Mouse (Mus musculus) left cerebral cortex, postnatal 4 days (tissue): ENCODE results near the gene Pcbp2. TPM values are rescaled to one million over a fixed set of nuclear protein-coding genes. Genes with fewer than 3 reads are reported as not detected.

Experiments used
- DNase-seq: peaks from one replicate; pipeline ENCODE4 v3.0.0-alpha.2; 2022
- intact Hi-C: fragments of 180-260 bp; cut with DNase I; formaldehyde crosslinking; loops from one replicate; pipeline ENCODE4 v1.15.1; 2025
- total RNA-seq, 2 experiments: library from RNA; stranded (reverse); gene quantifications; 2 replicates each; pipeline ENCODE4 v1.2.3; 2021

The Pcbp2 gene
- total RNA-seq, 2 experiments from 2014 or later = 546 to 548 TPM

- intact Hi-C loops = no loop called here
- DNase-seq = no peak
Measured at GRCm38 (mm10) chr15:102461430-102462075, 8.8 kb upstream of the Pcbp2 start.

GRCm38 (mm10) chr15:102463666-102464065, 6.7 kb upstream of the Pcbp2 start:
- intact Hi-C loops = no loop called here
- DNase-seq = no peak

GRCm38 (mm10) chr15:102468675-102469370, 1.5 kb upstream of the Pcbp2 start:
- intact Hi-C loops = no loop called here
- DNase-seq = no peak

- peak; percentile 93 for DNase-seq
- intact Hi-C loops = no loop called here
Measured at GRCm38 (mm10) chr15:102470605-102471294, 411 bp downstream of the Pcbp2 start.

- intact Hi-C loops = no loop called here
- DNase-seq = no peak
Measured at GRCm38 (mm10) chr15:102471295-102471645, 931 bp downstream of the Pcbp2 start.

GRCm38 (mm10) chr15:102471727-102472126, 1.4 kb downstream of the Pcbp2 start:
- DNase-seq = no peak
- intact Hi-C loops = no loop called here

GRCm38 (mm10) chr15:102473246-102473645, 2.9 kb downstream of the Pcbp2 start:
- intact Hi-C loops = no loop called here

GRCm38 (mm10) chr15:102474520-102474919, 4.2 kb downstream of the Pcbp2 start:
- intact Hi-C loops = no loop called here
- DNase-seq = no peak

More at GRCm38 (mm10) chr15:102473246-102473645, 2.9 kb downstream of the Pcbp2 start:
- no peak for DNase-seq

GRCm38 (mm10) chr15:102483136-102483535, 12.8 kb downstream of the Pcbp2 start:
- intact Hi-C loops = no loop called here
- no peak for DNase-seq

GRCm38 (mm10) chr15:102485853-102486252, 15.5 kb downstream of the Pcbp2 start:
- DNase-seq = no peak
- intact Hi-C loops = no loop called here

GRCm38 (mm10) chr15:102487664-102488063, 17.3 kb downstream of the Pcbp2 start:
- intact Hi-C loops = no loop called here
- DNase-seq = no peak

GRCm38 (mm10) chr15:102498322-102498721, 28.0 kb downstream of the Pcbp2 start:
- intact Hi-C loops = no loop called here
- DNase-seq = no peak

GRCm38 (mm10) chr15:102499370-102499769, 29.0 kb downstream of the Pcbp2 start:
- intact Hi-C loops = no loop called here
- DNase-seq = no peak

GRCm38 (mm10) chr15:102499851-102500250, 29.5 kb downstream of the Pcbp2 start:
- intact Hi-C loops = no loop called here
- no peak for DNase-seq

- intact Hi-C loops = no loop called here
- DNase-seq = no peak
Measured at GRCm38 (mm10) chr15:102500479-102500878, 30.1 kb downstream of the Pcbp2 start.

GRCm38 (mm10) chr15:102501084-102501814, 30.9 kb downstream of the Pcbp2 start:
- no peak for DNase-seq
- intact Hi-C loops = no loop called here

- intact Hi-C loops = no loop called here
- DNase-seq = no peak
Measured at GRCm38 (mm10) chr15:102502254-102502840, 32.0 kb downstream of the Pcbp2 start.

GRCm38 (mm10) chr15:102503447-102503846, 33.1 kb downstream of the Pcbp2 start, which contains the start of gene Gm10337:
Gene Gm10337, plus strand, starts transcription at chr15:102503722.
- no peak for DNase-seq
- intact Hi-C loops = no loop called here

GRCm38 (mm10) chr15:102503924-102504782, 33.8 kb downstream of the Pcbp2 start:
- intact Hi-C loops = no loop called here
- no peak for DNase-seq
